1 mouse cellular context compared by ENCODE assay signal in the genomic region with DNA sequence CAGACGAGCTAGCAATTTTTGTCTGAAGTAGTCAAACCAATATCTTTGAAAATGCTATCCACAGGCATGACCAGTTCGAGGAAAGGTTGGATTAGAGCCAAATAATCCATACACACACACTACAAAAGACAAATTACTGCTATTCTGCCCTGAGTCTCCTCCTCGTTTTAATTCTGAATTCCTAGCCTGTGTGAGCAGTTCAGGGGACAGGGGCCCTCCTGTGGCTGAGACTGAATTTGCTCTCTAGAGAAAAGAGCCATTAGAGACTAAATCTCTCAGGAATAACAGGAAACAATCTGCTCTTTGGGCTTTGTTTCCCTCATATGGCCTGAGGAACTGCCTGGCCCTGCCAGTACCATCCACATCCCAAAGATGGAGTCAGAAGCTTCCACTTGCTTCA.
TF ChIP-seq lines count a peak whose summit lies in the region.

No protein-coding gene starts in this region.

TF ChIP-seq in CH12.LX, 34 proteins besides CTCF, POLR2A, EP300 and RAD21 (continued from another document):
- peak; percentile 3; the same call in 1 of the 2 replicates for TF ChIP-seq POLR2AphosphoS2 (IDR thresholded peaks at IDR 0.05; ENCODE audit: low read depth, low read length)
- no peak for TF ChIP-seq UBTF (IDR thresholded peaks at IDR 0.05; ENCODE audit: low read depth, low read length)
- TF ChIP-seq SMC3 (IDR thresholded peaks at IDR 0.05; ENCODE audit: low read depth, low read length), result peak; percentile 45
- TF ChIP-seq ZKSCAN1 (IDR thresholded peaks at IDR 0.05; ENCODE audit: borderline replicate concordance, low read depth, low read length), result no peak
